Mouse (Mus musculus): ENCODE results near the gene Hacd2. TPM values are rescaled to one million over a fixed set of nuclear protein-coding genes. Genes with fewer than 3 reads are reported as not detected.

Gene Hacd2
- polyA plus RNA-seq, 1 experiment, result 87.6 TPM

GRCm38 (mm10) chr16:35051066-35051465 lies 28.8 kb downstream of the Hacd2 start:
- no peak for TF ChIP-seq CTCF (IDR thresholded peaks at IDR 0.05; ENCODE audit: low read depth, low read length)
- TF ChIP-seq POLR2A (IDR thresholded peaks at IDR 0.05; ENCODE audit: insufficient read depth, low read length), result no peak
- TF ChIP-seq EP300 (IDR thresholded peaks at IDR 0.05; ENCODE audit: insufficient read depth, low read depth, low read length), result no peak
- Histone ChIP-seq H3K4me3 (ENCODE audit: low read depth, low read length) (no peak overlapping the region), H3K9me3 (replicated peaks; ENCODE audit: control insufficient read depth, insufficient read depth, low read length, poor library complexity, severe bottlenecking) (no peaks in the 10 kb centered on the region), H3K27me3 (ENCODE audit: control insufficient read depth, insufficient read depth, low read length, poor library complexity, severe bottlenecking) (no peaks in the 10 kb centered on the region), H3K4me1 (ENCODE audit: control insufficient read depth, insufficient read depth, low read length) (no peaks in the 10 kb centered on the region), H3K27ac (ENCODE audit: insufficient read depth, low read length) (no peak overlapping the region), H3K36me3 (ENCODE audit: control insufficient read depth, insufficient read depth, low read length, poor library complexity, severe bottlenecking) (peaks cover 15% of the 10 kb centered on the region; the same call in 1 of the 2 replicates), H3K9ac (ENCODE audit: low read depth, poor library complexity, severe bottlenecking) (no peak overlapping the region)

- Histone ChIP-seq H3K36me3 (ENCODE audit: control insufficient read depth, insufficient read depth, low read length, poor library complexity, severe bottlenecking) (peaks cover 15% of the 10 kb centered on the region; the same call in 1 of the 2 replicates), H3K4me3 (ENCODE audit: low read depth, low read length) (no peak overlapping the region), H3K4me1 (ENCODE audit: control insufficient read depth, insufficient read depth, low read length) (no peaks in the 10 kb centered on the region), H3K27me3 (ENCODE audit: control insufficient read depth, insufficient read depth, low read length, poor library complexity, severe bottlenecking) (no peaks in the 10 kb centered on the region), H3K9me3 (replicated peaks; ENCODE audit: control insufficient read depth, insufficient read depth, low read length, poor library complexity, severe bottlenecking) (no peaks in the 10 kb centered on the region), H3K9ac (ENCODE audit: low read depth, poor library complexity, severe bottlenecking) (no peak overlapping the region), H3K27ac (ENCODE audit: insufficient read depth, low read length) (no peak overlapping the region)
- TF ChIP-seq CTCF (IDR thresholded peaks at IDR 0.05; ENCODE audit: low read depth, low read length) (no peak), POLR2A (IDR thresholded peaks at IDR 0.05; ENCODE audit: insufficient read depth, low read length) (no peak), EP300 (IDR thresholded peaks at IDR 0.05; ENCODE audit: insufficient read depth, low read depth, low read length) (no peak)
These were observed 30.0 kb downstream of the Hacd2 start for GRCm38 (mm10) chr16:35052191-35052590.

- TF ChIP-seq CTCF (IDR thresholded peaks at IDR 0.05; ENCODE audit: low read depth, low read length) (no peak), POLR2A (IDR thresholded peaks at IDR 0.05; ENCODE audit: insufficient read depth, low read length) (no peak), EP300 (IDR thresholded peaks at IDR 0.05; ENCODE audit: insufficient read depth, low read depth, low read length) (no peak)
- Histone ChIP-seq H3K4me1 (ENCODE audit: control insufficient read depth, insufficient read depth, low read length) (no peaks in the 10 kb centered on the region), H3K27me3 (ENCODE audit: control insufficient read depth, insufficient read depth, low read length, poor library complexity, severe bottlenecking) (no peaks in the 10 kb centered on the region), H3K4me3 (ENCODE audit: low read depth, low read length) (no peak overlapping the region), H3K9ac (ENCODE audit: low read depth, poor library complexity, severe bottlenecking) (no peak overlapping the region), H3K36me3 (ENCODE audit: control insufficient read depth, insufficient read depth, low read length, poor library complexity, severe bottlenecking) (peaks cover 6% of the 10 kb centered on the region; the same call in 1 of the 2 replicates), H3K27ac (ENCODE audit: insufficient read depth, low read length) (no peak overlapping the region), H3K9me3 (replicated peaks; ENCODE audit: control insufficient read depth, insufficient read depth, low read length, poor library complexity, severe bottlenecking) (no peaks in the 10 kb centered on the region)
These were observed 32.4 kb downstream of the Hacd2 start for GRCm38 (mm10) chr16:35054432-35055193.

- Histone ChIP-seq H3K4me3 (ENCODE audit: low read depth, low read length) (no peak overlapping the region), H3K27ac (ENCODE audit: insufficient read depth, low read length) (no peak overlapping the region), H3K27me3 (ENCODE audit: control insufficient read depth, insufficient read depth, low read length, poor library complexity, severe bottlenecking) (no peaks in the 10 kb centered on the region), H3K36me3 (ENCODE audit: control insufficient read depth, insufficient read depth, low read length, poor library complexity, severe bottlenecking) (peaks cover 6% of the 10 kb centered on the region; the same call in 1 of the 2 replicates), H3K9ac (ENCODE audit: low read depth, poor library complexity, severe bottlenecking) (no peak overlapping the region), H3K4me1 (ENCODE audit: control insufficient read depth, insufficient read depth, low read length) (no peaks in the 10 kb centered on the region), H3K9me3 (replicated peaks; ENCODE audit: control insufficient read depth, insufficient read depth, low read length, poor library complexity, severe bottlenecking) (no peaks in the 10 kb centered on the region)
- TF ChIP-seq EP300 (IDR thresholded peaks at IDR 0.05; ENCODE audit: insufficient read depth, low read depth, low read length) (no peak), POLR2A (IDR thresholded peaks at IDR 0.05; ENCODE audit: insufficient read depth, low read length) (no peak), CTCF (IDR thresholded peaks at IDR 0.05; ENCODE audit: low read depth, low read length) (no peak)
These were observed 32.9 kb downstream of the Hacd2 start for GRCm38 (mm10) chr16:35055194-35055506.

GRCm38 (mm10) chr16:35055861-35056260 lies 33.6 kb downstream of the Hacd2 start:
- Histone ChIP-seq H3K27me3 (ENCODE audit: control insufficient read depth, insufficient read depth, low read length, poor library complexity, severe bottlenecking) (no peaks in the 10 kb centered on the region), H3K9ac (ENCODE audit: low read depth, poor library complexity, severe bottlenecking) (no peak overlapping the region), H3K4me1 (ENCODE audit: control insufficient read depth, insufficient read depth, low read length) (no peaks in the 10 kb centered on the region), H3K4me3 (ENCODE audit: low read depth, low read length) (no peak overlapping the region), H3K36me3 (ENCODE audit: control insufficient read depth, insufficient read depth, low read length, poor library complexity, severe bottlenecking) (peaks cover 6% of the 10 kb centered on the region; the same call in 1 of the 2 replicates), H3K27ac (ENCODE audit: insufficient read depth, low read length) (no peak overlapping the region), H3K9me3 (replicated peaks; ENCODE audit: control insufficient read depth, insufficient read depth, low read length, poor library complexity, severe bottlenecking) (no peaks in the 10 kb centered on the region)
- TF ChIP-seq POLR2A (IDR thresholded peaks at IDR 0.05; ENCODE audit: insufficient read depth, low read length), result no peak

- H3K4me3 ChIP-seq (ENCODE audit: low read depth, low read length), result no peak overlapping the region
- H3K9ac ChIP-seq (ENCODE audit: low read depth, poor library complexity, severe bottlenecking), result no peak overlapping the region
- no peaks in the 10 kb centered on the region for H3K4me1 ChIP-seq (ENCODE audit: control insufficient read depth, insufficient read depth, low read length)
- H3K27ac ChIP-seq (ENCODE audit: insufficient read depth, low read length), result no peak overlapping the region
- H3K36me3 ChIP-seq (ENCODE audit: control insufficient read depth, insufficient read depth, low read length, poor library complexity, severe bottlenecking), result peaks cover 6% of the 10 kb centered on the region; the same call in 1 of the 2 replicates
- H3K9me3 ChIP-seq (replicated peaks; ENCODE audit: control insufficient read depth, insufficient read depth, low read length, poor library complexity, severe bottlenecking), result no peaks in the 10 kb centered on the region
- TF ChIP-seq CTCF (IDR thresholded peaks at IDR 0.05; ENCODE audit: low read depth, low read length) (no peak), POLR2A (IDR thresholded peaks at IDR 0.05; ENCODE audit: insufficient read depth, low read length) (no peak), EP300 (IDR thresholded peaks at IDR 0.05; ENCODE audit: insufficient read depth, low read depth, low read length) (no peak)
- H3K27me3 ChIP-seq (ENCODE audit: control insufficient read depth, insufficient read depth, low read length, poor library complexity, severe bottlenecking), result no peaks in the 10 kb centered on the region
These were observed 34.1 kb downstream of the Hacd2 start for GRCm38 (mm10) chr16:35056306-35056705.

All from ES-Bruce4 (cell line).